Comparison of ENCODE assay signal across 15 mouse cellular contexts in the genomic region with DNA sequence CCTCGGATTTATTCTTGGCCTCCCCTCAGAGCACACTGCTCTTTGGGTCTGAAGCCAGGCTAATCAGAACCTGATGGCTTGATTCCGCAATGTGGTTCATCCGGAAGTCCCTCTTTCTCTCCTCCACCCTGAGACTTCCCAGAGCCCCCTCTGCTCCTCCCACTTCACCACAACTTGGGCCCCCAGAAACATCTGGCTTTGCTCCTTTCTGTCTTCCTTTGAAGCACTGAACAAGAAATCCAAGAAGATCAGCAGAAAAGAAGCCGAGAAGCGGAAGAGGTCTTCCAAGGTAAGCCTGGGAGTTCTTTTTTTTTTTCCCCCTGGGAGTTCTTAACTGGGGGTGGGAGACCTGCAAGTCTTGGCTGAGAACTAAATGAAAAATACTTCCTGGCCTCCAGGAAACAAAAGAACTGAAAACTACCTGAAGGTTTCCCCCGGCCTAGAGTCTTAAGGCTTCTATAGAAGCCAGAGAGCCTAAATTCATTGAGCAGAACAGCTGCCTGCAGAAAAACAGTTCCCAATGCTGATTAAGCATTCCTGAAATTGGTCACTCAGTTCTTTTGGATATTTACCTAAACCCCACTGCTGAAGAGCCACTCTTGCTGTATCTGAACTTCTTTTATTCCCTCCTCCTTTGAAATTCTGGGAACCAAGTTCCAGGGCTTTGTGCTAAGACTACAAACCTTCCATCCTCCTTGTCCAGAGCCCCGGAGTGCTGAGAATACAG. TPM values are rescaled to one million over a fixed set of nuclear protein-coding genes. Genes with fewer than 3 reads are reported as not detected.
A peak's percentile ranks its signal among the peaks of the same experiment; 100 is the strongest.
DNase-seq lines count a peak whose midpoint lies in the region; ATAC-seq lines count a peak whose summit lies in the region.
"Had no signal": no experiment of that assay in that cellular context is flagged by ENCODE, and none has a peak within 500 bp of the region (broad histone marks: within the 10 kb centered on the region; RNA-seq: fewer than 3 reads in every experiment).

No protein-coding gene starts in this region.

- peaks cover 7% of the 10 kb centered on the region; the same call in 1 of the 2 replicates for H3K4me1 ChIP-seq in midbrain, embryonic 11.5 days (ENCODE audit: control insufficient read depth, insufficient read depth, low read length)
- H3K4me1 ChIP-seq in midbrain, embryonic 14.5 days (ENCODE audit: control insufficient read depth, insufficient read depth, low read length): peaks cover 5% of the 10 kb centered on the region; the same call in 1 of the 2 replicates
- peaks cover 29% of the 10 kb centered on the region for H3K4me1 ChIP-seq in embryonic facial prominence, embryonic 13.5 days
- peaks cover 24% of the 10 kb centered on the region for H3K4me1 ChIP-seq in limb, embryonic 15.5 days

- no peak overlapping the region for H3K9ac ChIP-seq in midbrain, embryonic 11.5 days (ENCODE audit: low read length)
- H3K9ac ChIP-seq in midbrain, embryonic 14.5 days (replicated peaks; ENCODE audit: low read length): no peak overlapping the region
- H3K9ac ChIP-seq in embryonic facial prominence, embryonic 13.5 days: peak overlapping the region; percentile 28
- 0 out of 2 replicates have a peak overlapping the region, but pooled peaks have one; percentile 7 for H3K9ac ChIP-seq in limb, embryonic 15.5 days

- no peak overlapping the region for H3K4me2 ChIP-seq in midbrain, embryonic 11.5 days
- no peak overlapping the region for H3K4me2 ChIP-seq in midbrain, embryonic 14.5 days (ENCODE audit: low read length)
- H3K4me2 ChIP-seq in embryonic facial prominence, embryonic 13.5 days: peak overlapping the region; percentile 40
- peak overlapping the region; percentile 17; the same call in 1 of the 2 replicates for H3K4me2 ChIP-seq in limb, embryonic 15.5 days

- no peak overlapping the region for H3K27ac ChIP-seq in midbrain, embryonic 11.5 days (ENCODE audit: low read depth, low read length)
- no peak overlapping the region for H3K27ac ChIP-seq in midbrain, embryonic 14.5 days (replicated peaks; ENCODE audit: low read depth, low read length)
- H3K27ac ChIP-seq in embryonic facial prominence, embryonic 13.5 days: peak overlapping the region; percentile 75
- H3K27ac ChIP-seq in limb, embryonic 15.5 days: peak overlapping the region; percentile 66
- H3K27ac ChIP-seq: heart, adult 2 months; hindbrain, embryonic 10.5 days had no signal

- intact Hi-C loops in gastrocnemius, postnatal 14 days (cut with DNase I; ENCODE audit: low total_unique reads): no loop called here

- 63% methylated on average over 7 of the region's 7 CpGs for WGBS in midbrain, embryonic 11.5 days
- 72% methylated on average over 7 of the region's 7 CpGs for WGBS in midbrain, embryonic 14.5 days
- 23% methylated on average over 7 of the region's 7 CpGs for WGBS in embryonic facial prominence, embryonic 13.5 days
- WGBS in limb, embryonic 15.5 days: 29% methylated on average over 7 of the region's 7 CpGs

- no peaks in the 10 kb centered on the region for H3K27me3 ChIP-seq in midbrain, embryonic 11.5 days (ENCODE audit: control insufficient read depth, insufficient read depth, low read length)
- H3K27me3 ChIP-seq in midbrain, embryonic 14.5 days (ENCODE audit: control insufficient read depth, insufficient read depth, low read length): no peaks in the 10 kb centered on the region
- no peaks in the 10 kb centered on the region for H3K27me3 ChIP-seq in embryonic facial prominence, embryonic 13.5 days
- H3K27me3 ChIP-seq in limb, embryonic 15.5 days: no peaks in the 10 kb centered on the region

- ATAC-seq in midbrain, embryonic 11.5 days (ENCODE audit: low FRiP score): no peak
- no peak for ATAC-seq in midbrain, embryonic 14.5 days (ENCODE audit: low FRiP score, low TSS enrichment)
- ATAC-seq in embryonic facial prominence, embryonic 13.5 days (ENCODE audit: insufficient number of reproducible peaks, insufficient read depth, low FRiP score, low TSS enrichment, low read depth): no peak
- no peak for ATAC-seq in limb, embryonic 15.5 days (ENCODE audit: insufficient number of reproducible peaks, low FRiP score, low TSS enrichment, low read depth)

- H3K4me3 ChIP-seq in midbrain, embryonic 11.5 days (ENCODE audit: low read depth, low read length): no peak overlapping the region
- no peak overlapping the region for H3K4me3 ChIP-seq in midbrain, embryonic 14.5 days (replicated peaks; ENCODE audit: low read depth, low read length)
- H3K4me3 ChIP-seq in embryonic facial prominence, embryonic 13.5 days: peak overlapping the region; percentile 26
- H3K4me3 ChIP-seq in limb, embryonic 15.5 days: peak overlapping the region; percentile 23
- H3K4me3 ChIP-seq: heart, adult 2 months; hindbrain, embryonic 10.5 days; megakaryocyte, embryonic 14.5 days had no signal

- DNase-seq in midbrain, embryonic 11.5 days (ENCODE audit: low spot score, missing footprints): peak; percentile 70
- DNase-seq in midbrain, embryonic 14.5 days: no peak
- peak; percentile 52 for DNase-seq in thymus, postnatal 4 days
- no peak for DNase-seq in layer of hippocampus, adult 8-10 months (ENCODE audit: low spot score in 2 of 2)
- no peak for DNase-seq in cerebellum, adult 9-11 months
- no peak for DNase-seq in gastrocnemius, postnatal 14 days
- DNase-seq: cerebellum, postnatal 25 days; heart, adult 2 months; kidney, adult 2 months; layer of hippocampus, adult 9-11 months; lung, adult 18-20 months had no signal

- H3K36me3 ChIP-seq in midbrain, embryonic 11.5 days (ENCODE audit: control insufficient read depth, insufficient read depth, low read length): no peaks in the 10 kb centered on the region
- no peaks in the 10 kb centered on the region for H3K36me3 ChIP-seq in midbrain, embryonic 14.5 days (ENCODE audit: control insufficient read depth, insufficient read depth, low read length)
- no peaks in the 10 kb centered on the region for H3K36me3 ChIP-seq in embryonic facial prominence, embryonic 13.5 days
- no peaks in the 10 kb centered on the region for H3K36me3 ChIP-seq in limb, embryonic 15.5 days
- H3K36me3 ChIP-seq: hindbrain, embryonic 10.5 days had no signal

- no peaks in the 10 kb centered on the region for H3K9me3 ChIP-seq in midbrain, embryonic 11.5 days (ENCODE audit: control insufficient read depth, low read length)
- H3K9me3 ChIP-seq in midbrain, embryonic 14.5 days (ENCODE audit: control insufficient read depth, low read length): no peaks in the 10 kb centered on the region
- no peaks in the 10 kb centered on the region for H3K9me3 ChIP-seq in embryonic facial prominence, embryonic 13.5 days
- no peaks in the 10 kb centered on the region for H3K9me3 ChIP-seq in limb, embryonic 15.5 days
- H3K9me3 ChIP-seq: hindbrain, embryonic 10.5 days; megakaryocyte, embryonic 14.5 days had no signal

RNA-seq across cellular contexts. Expression of a gene that starts 26.7 kb away (rescaled TPM):
- 75.2 and 87.3 TPM in 2 replicates for polyA plus RNA-seq in midbrain, embryonic 11.5 days (2014; fragmentation: Nextera tagmentation; extraction: Ambion mirVana)
- polyA plus RNA-seq in midbrain, embryonic 14.5 days (2014; fragmentation: Nextera tagmentation; extraction: Ambion mirVana): 35.9 and 41.8 TPM in 2 replicates
- polyA plus RNA-seq in embryonic facial prominence, embryonic 13.5 days (2015; fragmentation: Nextera tagmentation; extraction: Ambion mirVana): 68.1 and 80.8 TPM in 2 replicates
- polyA plus RNA-seq in limb, embryonic 15.5 days (2015; fragmentation: Nextera tagmentation; extraction: Ambion mirVana): 48.7 and 53.5 TPM in 2 replicates
- total RNA-seq in layer of hippocampus, adult 8-10 months (2022): 10 to 100 TPM; 14.8 to 16.8 (median 16.3) TPM
- total RNA-seq in gastrocnemius, postnatal 14 days (2021): 10 to 100 TPM; 15.4 to 18.3 TPM

RNA-seq across cellular contexts. Expression of a gene that starts 29.5 kb away (rescaled TPM):
- polyA plus RNA-seq in midbrain, embryonic 11.5 days (2014; fragmentation: Nextera tagmentation; extraction: Ambion mirVana): 0.07 and 0.11 TPM in 2 replicates
- polyA plus RNA-seq in midbrain, embryonic 14.5 days (2014; fragmentation: Nextera tagmentation; extraction: Ambion mirVana): 0.11 and 0.22 TPM in 2 replicates
- polyA plus RNA-seq in embryonic facial prominence, embryonic 13.5 days (2015; fragmentation: Nextera tagmentation; extraction: Ambion mirVana): 11.8 and 13.1 TPM in 2 replicates
- 2.9 and 3.7 TPM in 2 replicates for polyA plus RNA-seq in limb, embryonic 15.5 days (2015; fragmentation: Nextera tagmentation; extraction: Ambion mirVana)
- total RNA-seq in layer of hippocampus, adult 8-10 months (2022): under 1 TPM; 0.14 to 0.37 (median 0.28) TPM
- total RNA-seq in gastrocnemius, postnatal 14 days (2021): not detected

Comparison
In these comparisons a context has a peak if more than half of its experiments do, and no peak if none do; other contexts are left out.
1. DNase-seq: peak in midbrain, embryonic 11.5 days (single experiment) and thymus, postnatal 4 days (single experiment); none in midbrain, embryonic 14.5 days (single experiment), layer of hippocampus, adult 8-10 months (0 of 2), cerebellum, adult 9-11 months (single experiment) and gastrocnemius, postnatal 14 days (single experiment).
2. H3K27ac ChIP-seq: peak in embryonic facial prominence, embryonic 13.5 days (single experiment) and limb, embryonic 15.5 days (single experiment); none in midbrain, embryonic 11.5 days (single experiment) and midbrain, embryonic 14.5 days (single experiment).
3. H3K4me2 ChIP-seq: peak in embryonic facial prominence, embryonic 13.5 days (single experiment) and limb, embryonic 15.5 days (single experiment); none in midbrain, embryonic 11.5 days (single experiment) and midbrain, embryonic 14.5 days (single experiment).
4. H3K4me3 ChIP-seq: peak in embryonic facial prominence, embryonic 13.5 days (single experiment) and limb, embryonic 15.5 days (single experiment); none in midbrain, embryonic 11.5 days (single experiment) and midbrain, embryonic 14.5 days (single experiment).
5. H3K9ac ChIP-seq: peak in embryonic facial prominence, embryonic 13.5 days (single experiment) and limb, embryonic 15.5 days (single experiment); none in midbrain, embryonic 11.5 days (single experiment) and midbrain, embryonic 14.5 days (single experiment).